Comparison of ENCODE assay signal across 7 mouse cellular contexts in the genomic region with DNA sequence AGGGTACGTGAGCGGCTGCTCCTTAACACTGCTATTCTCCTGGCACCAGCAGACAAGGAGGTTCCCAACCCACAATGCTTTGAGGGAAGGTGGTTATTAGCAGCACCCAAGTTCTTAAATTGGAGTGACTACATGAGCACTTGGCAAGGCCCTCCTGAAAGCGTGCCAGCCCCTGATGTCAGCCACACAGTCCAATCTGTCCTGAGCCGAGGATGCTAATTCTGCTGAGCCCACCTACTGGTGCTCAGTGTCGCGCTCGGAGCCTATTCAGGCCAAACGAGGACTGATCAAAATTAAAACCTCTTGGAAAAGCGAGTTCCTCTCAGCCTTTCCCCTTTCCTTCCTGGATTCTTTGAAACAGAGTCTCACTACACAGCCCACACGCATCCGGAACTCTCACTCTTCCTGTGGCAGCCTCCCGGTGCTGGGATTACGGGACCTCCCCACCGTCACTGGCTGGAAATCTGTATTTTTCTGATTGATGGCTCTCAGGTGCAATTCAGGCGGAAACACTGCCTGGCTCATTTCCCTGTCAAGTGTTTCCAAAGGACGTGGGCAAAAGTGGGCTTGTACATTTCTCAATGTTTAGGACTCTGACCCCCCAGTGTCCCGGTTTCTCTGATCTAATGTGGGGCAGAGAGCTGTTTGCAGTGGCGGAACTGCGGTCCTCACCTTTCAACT. TPM values are rescaled to one million over a fixed set of nuclear protein-coding genes. Genes with fewer than 3 reads are reported as not detected.
A peak's percentile ranks its signal among the peaks of the same experiment; 100 is the strongest.
DNase-seq lines count a peak whose midpoint lies in the region; ATAC-seq lines count a peak whose summit lies in the region.

No protein-coding gene starts in this region.

- H3K27ac ChIP-seq in kidney, embryonic 15.5 days: peak overlapping the region; percentile 55
- peak overlapping the region; percentile 72 for H3K27ac ChIP-seq in liver, embryonic 12.5 days

- H3K4me3 ChIP-seq in kidney, embryonic 15.5 days (replicated peaks): no peak overlapping the region
- H3K4me3 ChIP-seq in liver, embryonic 12.5 days: no peak overlapping the region

- peaks cover 28% of the 10 kb centered on the region for H3K4me1 ChIP-seq in kidney, embryonic 15.5 days
- H3K4me1 ChIP-seq in liver, embryonic 12.5 days: peaks cover 23% of the 10 kb centered on the region

- ATAC-seq in cerebellum, adult (ENCODE audit: insufficient number of reproducible peaks, low FRiP score, low TSS enrichment): peak; percentile 77; the same call in 1 of the 2 replicates
- 0 out of 2 replicates have a peak, but pooled peaks have one; percentile 30 for ATAC-seq in kidney, embryonic 15.5 days (replicated peaks; ENCODE audit: low FRiP score)
- no peak for ATAC-seq in liver, embryonic 12.5 days
- no peak for ATAC-seq in granulocyte monocyte progenitor cell, adult 5-6 weeks (replicated peaks; ENCODE audit: poor library complexity, severe bottlenecking)

- H3K36me3 ChIP-seq in kidney, embryonic 15.5 days: peaks cover 16% of the 10 kb centered on the region; the same call in 1 of the 2 replicates
- no peaks in the 10 kb centered on the region for H3K36me3 ChIP-seq in liver, embryonic 12.5 days

- WGBS in kidney, embryonic 15.5 days: 62% methylated on average over 19 of the region's 19 CpGs
- 74% methylated on average over 19 of the region's 19 CpGs for WGBS in liver, embryonic 12.5 days (ENCODE audit: insufficient replicate concordance)

- no peaks in the 10 kb centered on the region for H3K9me3 ChIP-seq in kidney, embryonic 15.5 days (replicated peaks)
- no peaks in the 10 kb centered on the region for H3K9me3 ChIP-seq in liver, embryonic 12.5 days (replicated peaks)

- DNase-seq in adrenal gland, postnatal 10 days: peak; percentile 84
- peak; percentile 79 for DNase-seq in gastrocnemius, postnatal 25 days
- DNase-seq in testis, postnatal 14 days (ENCODE audit: low spot score): peak; percentile 63

- no peak overlapping the region for H3K9ac ChIP-seq in kidney, embryonic 15.5 days
- H3K9ac ChIP-seq in liver, embryonic 12.5 days: no peak overlapping the region

- no peaks in the 10 kb centered on the region for H3K27me3 ChIP-seq in kidney, embryonic 15.5 days
- no peaks in the 10 kb centered on the region for H3K27me3 ChIP-seq in liver, embryonic 12.5 days (replicated peaks)

- H3K4me2 ChIP-seq in kidney, embryonic 15.5 days: no peak overlapping the region
- no peak overlapping the region for H3K4me2 ChIP-seq in liver, embryonic 12.5 days

RNA-seq across cellular contexts. Expression of gene Stx4a, which starts 9.7 kb away (rescaled TPM):
- total RNA-seq in adrenal gland, postnatal 10 days (2021): 10 to 100 TPM; 67.8 to 94.9 TPM
- total RNA-seq in gastrocnemius, postnatal 25 days (2021): 10 to 100 TPM; 46.4 to 47.2 TPM
- 46.4 and 53.2 TPM in 2 replicates for polyA plus RNA-seq in kidney, embryonic 15.5 days (2015; fragmentation: Nextera tagmentation; extraction: Ambion mirVana)
- 19.0 and 21.1 TPM in 2 replicates for polyA plus RNA-seq in liver, embryonic 12.5 days (2016; fragmentation: Nextera tagmentation; extraction: Ambion mirVana)
- 88.9 and 105 TPM in 2 replicates for total RNA-seq in granulocyte monocyte progenitor cell, adult 5-6 weeks (2014; fragmentation: Nextera tagmentation)
- 37.7 and 38.8 TPM in 2 replicates for total RNA-seq in granulocyte monocyte progenitor cell, adult 5-6 weeks (2017)

RNA-seq across cellular contexts. Expression of gene Stx1b, which starts 10.0 kb away (rescaled TPM):
- 1 to 10 TPM; 6.9 to 9.4 TPM for total RNA-seq in adrenal gland, postnatal 10 days (2021)
- total RNA-seq in gastrocnemius, postnatal 25 days (2021): 1 to 10 TPM in 1 of 2 experiments, under 1 TPM in 1; 0.64 to 1.2 TPM
- 3.8 and 5.2 TPM in 2 replicates for polyA plus RNA-seq in kidney, embryonic 15.5 days (2015; fragmentation: Nextera tagmentation; extraction: Ambion mirVana)
- polyA plus RNA-seq in liver, embryonic 12.5 days (2016; fragmentation: Nextera tagmentation; extraction: Ambion mirVana): 0.20 and 0.56 TPM in 2 replicates
- total RNA-seq in granulocyte monocyte progenitor cell, adult 5-6 weeks (2014; fragmentation: Nextera tagmentation): 0.62 and 0.88 TPM in 2 replicates
- total RNA-seq in granulocyte monocyte progenitor cell, adult 5-6 weeks (2017): not detected in 2 replicates

RNA-seq across cellular contexts. Expression of gene Hsd3b7, which starts 14.0 kb away (rescaled TPM):
- total RNA-seq in adrenal gland, postnatal 10 days (2021): 10 to 100 TPM; 57.1 to 73.1 TPM
- total RNA-seq in gastrocnemius, postnatal 25 days (2021): 1 to 10 TPM; 4.4 to 9.1 TPM
- 23.0 and 27.6 TPM in 2 replicates for polyA plus RNA-seq in kidney, embryonic 15.5 days (2015; fragmentation: Nextera tagmentation; extraction: Ambion mirVana)
- 28.0 and 29.8 TPM in 2 replicates for polyA plus RNA-seq in liver, embryonic 12.5 days (2016; fragmentation: Nextera tagmentation; extraction: Ambion mirVana)
- total RNA-seq in granulocyte monocyte progenitor cell, adult 5-6 weeks (2014; fragmentation: Nextera tagmentation): 27.6 and 29.6 TPM in 2 replicates
- total RNA-seq in granulocyte monocyte progenitor cell, adult 5-6 weeks (2017): 19.1 and 31.6 TPM in 2 replicates

RNA-seq across cellular contexts. Expression of gene Gm49388, which starts 29.0 kb away (rescaled TPM):
- total RNA-seq in adrenal gland, postnatal 10 days (2021): 1 to 10 TPM; 4.7 to 5.6 TPM
- total RNA-seq in gastrocnemius, postnatal 25 days (2021): 1 to 10 TPM; 2.4 to 2.5 TPM
- not detected in 2 replicates for polyA plus RNA-seq in kidney, embryonic 15.5 days (2015; fragmentation: Nextera tagmentation; extraction: Ambion mirVana)
- not detected in 2 replicates for polyA plus RNA-seq in liver, embryonic 12.5 days (2016; fragmentation: Nextera tagmentation; extraction: Ambion mirVana)
- total RNA-seq in granulocyte monocyte progenitor cell, adult 5-6 weeks (2014; fragmentation: Nextera tagmentation): not detected in 2 replicates
- total RNA-seq in granulocyte monocyte progenitor cell, adult 5-6 weeks (2017): 1.2 TPM in 1 of 2 replicates, not detected in the other

RNA-seq across cellular contexts. Expression of gene Setd1a, which starts 37.9 kb away (rescaled TPM):
- 10 to 100 TPM; 35.9 to 46.6 TPM for total RNA-seq in adrenal gland, postnatal 10 days (2021)
- 10 to 100 TPM; 15.0 to 15.4 TPM for total RNA-seq in gastrocnemius, postnatal 25 days (2021)
- 23.2 and 25.9 TPM in 2 replicates for polyA plus RNA-seq in kidney, embryonic 15.5 days (2015; fragmentation: Nextera tagmentation; extraction: Ambion mirVana)
- 13.1 and 13.7 TPM in 2 replicates for polyA plus RNA-seq in liver, embryonic 12.5 days (2016; fragmentation: Nextera tagmentation; extraction: Ambion mirVana)
- total RNA-seq in granulocyte monocyte progenitor cell, adult 5-6 weeks (2014; fragmentation: Nextera tagmentation): 59.6 and 105 TPM in 2 replicates
- total RNA-seq in granulocyte monocyte progenitor cell, adult 5-6 weeks (2017): 11.9 and 12.4 TPM in 2 replicates

Comparison
In these comparisons a context has a peak if more than half of its experiments do, and no peak if none do; other contexts are left out.
1. ATAC-seq: peak in cerebellum, adult (single experiment) and kidney, embryonic 15.5 days (single experiment); none in liver, embryonic 12.5 days (single experiment) and granulocyte monocyte progenitor cell, adult 5-6 weeks (single experiment).
2. Peak in every context shown above with its lines, with median percentiles within 50 percentile points of each other: DNase-seq.